Mouse (Mus musculus): ENCODE measurements at regions not wholly inside any gene's neighbourhood (a gene's known extent, or its start where the extent isn't known, plus 50 kb on each side); places are given as distances from the start of the nearest gene placed in this dataset.

- 80% methylated on average over 11 of the region's 11 CpGs for whole genome bisulfite sequencing
- Histone ChIP-seq H3K4me3 (ENCODE audit: low read length) (no peak overlapping the region), H3K27me3 (replicated peaks; ENCODE audit: control insufficient read depth, insufficient read depth, low read length) (no peaks in the 10 kb centered on the region), H3K27ac (ENCODE audit: low read length) (no peak overlapping the region), H3K36me3 (ENCODE audit: control insufficient read depth, insufficient read depth, low read length) (no peaks in the 10 kb centered on the region), H3K4me1 (ENCODE audit: control insufficient read depth, insufficient read depth, low read length) (no peaks in the 10 kb centered on the region), H3K9me3 (ENCODE audit: control insufficient read depth, low read length) (no peaks in the 10 kb centered on the region), H3K4me2 (ENCODE audit: low read depth, low read length) (no peak overlapping the region), H3K9ac (ENCODE audit: low read depth, low read length) (no peak overlapping the region)
- no peak for ATAC-seq
Observed at GRCm38 (mm10) chr12:7876302-7877063, 101.0 kb upstream of the Apob start.

DNA sequence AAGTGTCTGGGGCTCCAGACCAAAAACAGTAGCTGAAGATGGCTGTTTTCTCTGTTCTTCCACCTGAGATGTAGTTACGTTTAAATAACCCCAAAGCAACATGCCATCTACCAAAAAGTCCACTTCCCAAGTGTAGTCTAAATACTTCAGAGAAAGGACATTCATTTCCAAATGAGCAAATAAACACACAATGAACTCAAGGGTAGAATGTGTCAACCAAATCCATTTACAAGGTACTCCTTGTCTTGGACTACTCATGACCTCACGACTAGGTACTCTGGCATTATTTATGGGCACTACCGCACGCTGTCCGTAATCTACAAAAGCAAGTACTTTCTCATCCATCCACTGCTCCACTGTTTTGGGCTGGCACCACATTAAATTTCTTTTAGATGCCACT, 98.7 kb upstream of the Apob start:
- Histone ChIP-seq H3K4me1 (ENCODE audit: control insufficient read depth, insufficient read depth, low read length) (no peaks in the 10 kb centered on the region), H3K36me3 (ENCODE audit: control insufficient read depth, insufficient read depth, low read length) (no peaks in the 10 kb centered on the region), H3K27me3 (replicated peaks; ENCODE audit: control insufficient read depth, insufficient read depth, low read length) (no peaks in the 10 kb centered on the region), H3K9ac (ENCODE audit: low read depth, low read length) (no peak overlapping the region), H3K4me2 (ENCODE audit: low read depth, low read length) (no peak overlapping the region), H3K27ac (ENCODE audit: low read length) (no peak overlapping the region), H3K4me3 (ENCODE audit: low read length) (no peak overlapping the region), H3K9me3 (ENCODE audit: control insufficient read depth, low read length) (no peaks in the 10 kb centered on the region)
- no peak for ATAC-seq
- 77% methylated on average over 5 of the region's 5 CpGs for WGBS

GRCm38 (mm10) chr12:7896156-7896555, 81.3 kb upstream of the Apob start:
- WGBS = 56% methylated on average over 2 of the region's 2 CpGs
- H3K9ac ChIP-seq (ENCODE audit: low read depth, low read length) = no peak overlapping the region
- H3K4me3 ChIP-seq (ENCODE audit: low read length) = no peak overlapping the region
- H3K27me3 ChIP-seq (replicated peaks; ENCODE audit: control insufficient read depth, insufficient read depth, low read length) = no peaks in the 10 kb centered on the region
- no peaks in the 10 kb centered on the region for H3K36me3 ChIP-seq (ENCODE audit: control insufficient read depth, insufficient read depth, low read length)
- H3K27ac ChIP-seq (ENCODE audit: low read length) = no peak overlapping the region
- H3K4me2 ChIP-seq (ENCODE audit: low read depth, low read length) = no peak overlapping the region
- no peak for ATAC-seq
- H3K4me1 ChIP-seq (ENCODE audit: control insufficient read depth, insufficient read depth, low read length) = no peaks in the 10 kb centered on the region
- no peaks in the 10 kb centered on the region for H3K9me3 ChIP-seq (ENCODE audit: control insufficient read depth, low read length)

DNA sequence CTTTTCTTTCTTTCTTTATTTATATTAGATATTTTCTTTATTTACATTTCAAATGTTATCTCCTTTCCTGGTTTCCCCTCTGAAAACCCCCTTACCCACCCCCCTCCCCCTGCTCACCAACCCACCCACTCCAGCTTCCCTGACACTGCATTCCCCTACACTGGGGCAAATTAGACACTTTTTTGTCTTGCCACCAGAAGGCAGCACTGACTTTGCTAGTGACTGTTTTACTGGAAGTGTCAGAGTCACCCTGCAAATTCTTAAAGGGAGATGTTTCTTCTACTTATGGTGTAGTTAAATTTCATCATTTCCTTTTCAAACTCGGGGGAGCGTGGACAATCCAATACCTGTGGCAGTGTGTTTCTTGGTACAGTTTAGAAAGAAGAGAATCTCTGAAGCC, 72.1 kb upstream of the Apob start:
- Histone ChIP-seq H3K27me3 (replicated peaks; ENCODE audit: control insufficient read depth, insufficient read depth, low read length) (no peaks in the 10 kb centered on the region), H3K4me1 (ENCODE audit: control insufficient read depth, insufficient read depth, low read length) (no peaks in the 10 kb centered on the region), H3K4me2 (ENCODE audit: low read depth, low read length) (no peak overlapping the region), H3K36me3 (ENCODE audit: control insufficient read depth, insufficient read depth, low read length) (no peaks in the 10 kb centered on the region), H3K27ac (ENCODE audit: low read length) (no peak overlapping the region), H3K4me3 (ENCODE audit: low read length) (no peak overlapping the region), H3K9ac (ENCODE audit: low read depth, low read length) (no peak overlapping the region), H3K9me3 (ENCODE audit: control insufficient read depth, low read length) (no peaks in the 10 kb centered on the region)
- 79% methylated on average over 2 of the region's 2 CpGs for WGBS
- ATAC-seq = peak; percentile 70

DNA sequence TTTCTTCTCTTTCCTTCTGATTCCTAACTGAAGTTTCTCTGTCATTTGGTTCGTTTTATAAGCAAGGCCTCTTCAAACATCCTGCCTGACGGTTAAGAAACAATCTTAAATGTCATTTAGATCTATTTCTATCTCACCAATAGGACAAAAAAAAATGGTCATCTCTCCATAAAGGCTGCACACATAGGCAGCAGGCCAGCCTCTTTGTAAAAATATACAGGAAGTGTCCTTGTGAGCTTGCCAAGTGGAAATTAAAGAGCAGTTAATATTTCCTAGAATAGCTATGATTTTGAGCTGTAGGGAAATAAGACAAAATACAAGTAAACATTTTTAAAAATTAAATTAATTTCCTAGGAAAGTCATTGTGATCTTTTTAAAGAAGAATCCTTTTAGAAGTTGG, 70.6 kb upstream of the Apob start:
- no peak overlapping the region for H3K4me2 ChIP-seq (ENCODE audit: low read depth, low read length)
- WGBS = 57% methylated on average over 2 of the region's 2 CpGs
- no peak overlapping the region for H3K9ac ChIP-seq (ENCODE audit: low read depth, low read length)
- H3K4me1 ChIP-seq (ENCODE audit: control insufficient read depth, insufficient read depth, low read length) = no peaks in the 10 kb centered on the region
- H3K9me3 ChIP-seq (ENCODE audit: control insufficient read depth, low read length) = no peaks in the 10 kb centered on the region
- no peak for ATAC-seq
- H3K4me3 ChIP-seq (ENCODE audit: low read length) = no peak overlapping the region
- H3K27ac ChIP-seq (ENCODE audit: low read length) = no peak overlapping the region
- H3K36me3 ChIP-seq (ENCODE audit: control insufficient read depth, insufficient read depth, low read length) = no peaks in the 10 kb centered on the region
- H3K27me3 ChIP-seq (replicated peaks; ENCODE audit: control insufficient read depth, insufficient read depth, low read length) = no peaks in the 10 kb centered on the region

- Histone ChIP-seq H3K9me3 (ENCODE audit: control insufficient read depth, low read length) (no peaks in the 10 kb centered on the region), H3K4me3 (ENCODE audit: low read length) (no peak overlapping the region), H3K4me2 (ENCODE audit: low read depth, low read length) (no peak overlapping the region), H3K27me3 (replicated peaks; ENCODE audit: control insufficient read depth, insufficient read depth, low read length) (no peaks in the 10 kb centered on the region), H3K27ac (ENCODE audit: low read length) (peak overlapping the region; percentile 27), H3K9ac (ENCODE audit: low read depth, low read length) (no peak overlapping the region), H3K36me3 (ENCODE audit: control insufficient read depth, insufficient read depth, low read length) (no peaks in the 10 kb centered on the region), H3K4me1 (ENCODE audit: control insufficient read depth, insufficient read depth, low read length) (no peaks in the 10 kb centered on the region)
- 65% methylated on average over 9 of the region's 9 CpGs for WGBS
- peak; percentile 48 for ATAC-seq
Observed at GRCm38 (mm10) chr12:7909746-7910360, 67.6 kb upstream of the Apob start.

- Histone ChIP-seq H3K27ac (ENCODE audit: low read length) (no peak overlapping the region; the same call in 1 of the 2 replicates), H3K9ac (ENCODE audit: low read depth, low read length) (no peak overlapping the region), H3K4me2 (ENCODE audit: low read depth, low read length) (no peak overlapping the region), H3K9me3 (ENCODE audit: control insufficient read depth, low read length) (no peaks in the 10 kb centered on the region), H3K36me3 (ENCODE audit: control insufficient read depth, insufficient read depth, low read length) (no peaks in the 10 kb centered on the region), H3K27me3 (replicated peaks; ENCODE audit: control insufficient read depth, insufficient read depth, low read length) (no peaks in the 10 kb centered on the region), H3K4me1 (ENCODE audit: control insufficient read depth, insufficient read depth, low read length) (no peaks in the 10 kb centered on the region), H3K4me3 (ENCODE audit: low read length) (no peak overlapping the region)
- 40% methylated on average over 2 of the region's 2 CpGs for WGBS
- peak; percentile 78 for ATAC-seq
Observed at GRCm38 (mm10) chr12:7910509-7910908, 66.9 kb upstream of the Apob start.

DNA sequence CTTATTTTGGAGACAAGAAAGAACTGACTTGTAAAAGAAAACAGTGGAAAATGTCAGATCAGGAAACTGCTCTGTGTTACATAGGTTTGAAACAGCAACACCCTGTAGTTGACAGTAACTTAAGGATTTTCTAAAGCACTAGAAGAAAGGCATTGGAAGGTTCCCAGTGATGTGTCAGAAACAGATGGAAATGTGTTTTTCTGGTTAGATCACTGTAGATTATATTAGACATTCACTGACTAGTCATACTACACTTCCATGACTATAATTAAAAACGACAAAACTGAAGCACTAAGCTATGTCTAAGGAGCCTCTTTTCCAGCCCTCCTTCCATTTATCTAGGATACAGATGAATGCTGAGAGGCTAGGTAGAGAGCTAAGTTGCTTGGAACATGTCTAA, 59.1 kb upstream of the Apob start:
- no peak overlapping the region for H3K4me2 ChIP-seq (ENCODE audit: low read depth, low read length)
- no peaks in the 10 kb centered on the region for H3K27me3 ChIP-seq (replicated peaks; ENCODE audit: control insufficient read depth, insufficient read depth, low read length)
- H3K4me1 ChIP-seq (ENCODE audit: control insufficient read depth, insufficient read depth, low read length) = no peaks in the 10 kb centered on the region
- H3K4me3 ChIP-seq (ENCODE audit: low read length) = no peak overlapping the region
- H3K9me3 ChIP-seq (ENCODE audit: control insufficient read depth, low read length) = no peaks in the 10 kb centered on the region
- H3K9ac ChIP-seq (ENCODE audit: low read depth, low read length) = no peak overlapping the region
- 77% methylated on average over 1 of the region's 1 CpGs for WGBS
- H3K27ac ChIP-seq (ENCODE audit: low read length) = peak overlapping the region; percentile 72
- no peak for ATAC-seq
- no peaks in the 10 kb centered on the region for H3K36me3 ChIP-seq (ENCODE audit: control insufficient read depth, insufficient read depth, low read length)

DNA sequence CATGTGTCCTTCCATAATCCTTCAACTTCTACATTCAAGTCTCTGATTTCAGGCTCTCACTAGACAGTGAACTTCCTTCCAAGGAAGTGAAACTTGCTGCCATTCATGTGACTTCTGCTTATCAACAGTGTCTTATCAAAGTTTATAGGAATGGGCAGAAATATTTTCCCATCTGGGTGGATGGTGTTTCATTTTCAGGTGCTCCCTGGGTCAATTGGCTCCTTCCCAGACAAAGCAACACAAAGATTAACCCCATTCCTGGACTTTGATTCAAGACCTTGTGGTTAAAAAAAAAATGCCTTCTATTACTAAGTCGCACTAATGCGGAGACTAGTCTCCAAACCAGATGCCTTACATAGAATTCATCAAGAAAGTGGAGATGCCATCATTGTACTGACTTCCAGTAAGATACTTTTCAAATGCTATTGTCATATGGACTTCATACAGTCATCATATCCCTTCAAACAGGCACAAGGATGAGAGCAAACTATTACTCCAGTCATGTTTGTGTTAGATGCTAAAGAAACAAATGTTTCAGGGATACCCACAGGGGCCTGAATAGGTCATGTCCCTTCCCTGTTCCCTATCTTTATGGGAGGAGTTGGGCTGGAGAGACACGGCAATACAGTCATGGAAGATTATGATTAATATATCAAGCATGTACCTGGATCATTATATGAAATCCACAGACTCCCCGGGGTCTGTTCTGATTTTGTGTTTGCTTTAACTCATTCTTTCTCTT, 58.3 kb upstream of the Apob start:
- Histone ChIP-seq H3K27me3 (replicated peaks; ENCODE audit: control insufficient read depth, insufficient read depth, low read length) (no peaks in the 10 kb centered on the region), H3K36me3 (ENCODE audit: control insufficient read depth, insufficient read depth, low read length) (no peaks in the 10 kb centered on the region), H3K9me3 (ENCODE audit: control insufficient read depth, low read length) (no peaks in the 10 kb centered on the region), H3K9ac (ENCODE audit: low read depth, low read length) (no peak overlapping the region), H3K4me1 (ENCODE audit: control insufficient read depth, insufficient read depth, low read length) (no peaks in the 10 kb centered on the region), H3K27ac (ENCODE audit: low read length) (peak overlapping the region; percentile 84), H3K4me2 (ENCODE audit: low read depth, low read length) (peak overlapping the region; percentile 33), H3K4me3 (ENCODE audit: low read length) (no peak overlapping the region)
- ATAC-seq = peak; percentile 80
- WGBS = 65% methylated on average over 4 of the region's 4 CpGs
